Mouse (Mus musculus): ENCODE measurements around the gene Prmt9. TPM values are rescaled to one million over a fixed set of nuclear protein-coding genes. Genes with fewer than 3 reads are reported as not detected.

Prmt9 gene
- polyA plus RNA-seq, 1 experiment from 2014 or later = 32.9 TPM

DNA sequence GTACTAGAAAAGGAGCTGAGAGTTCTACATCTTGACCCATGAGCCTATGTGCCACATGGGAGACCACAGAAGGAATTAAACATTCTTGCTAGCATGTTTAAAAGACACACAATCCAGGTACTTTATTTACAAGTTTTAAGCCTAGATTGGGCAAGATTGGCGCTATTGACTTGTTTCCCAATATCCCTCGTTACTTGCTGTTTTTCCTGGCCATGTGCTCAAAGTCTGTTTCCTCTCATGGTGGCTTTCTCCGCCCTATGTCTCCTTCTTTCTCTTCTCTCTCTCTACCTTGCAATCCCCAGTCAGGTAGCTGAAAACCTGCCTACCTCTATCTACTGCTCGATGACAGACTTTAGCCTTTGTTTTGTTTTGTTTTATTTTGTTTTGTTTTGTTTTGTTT lies 3.6 kb upstream of the Prmt9 start:
- 89% methylated on average over 4 of the region's 4 CpGs for WGBS

GRCm38 (mm10) chr8:77549881-77550580 lies 834 bp downstream of the Prmt9 start:
- no peak for ATAC-seq (ENCODE audit: low read depth)
- H3K4me3 ChIP-seq (ENCODE audit: low read depth, low read length) = peak overlapping the region; percentile 95
- peaks cover 14% of the 10 kb centered on the region for H3K36me3 ChIP-seq (ENCODE audit: control insufficient read depth, insufficient read depth, low read length)
- no peaks in the 10 kb centered on the region for H3K9me3 ChIP-seq (ENCODE audit: control insufficient read depth, low read length)
- H3K9ac ChIP-seq (replicated peaks; ENCODE audit: low read depth, low read length) = peak overlapping the region; percentile 94
- H3K27me3 ChIP-seq (ENCODE audit: control insufficient read depth, insufficient read depth, low read length) = no peaks in the 10 kb centered on the region
- H3K4me1 ChIP-seq (ENCODE audit: control insufficient read depth, insufficient read depth, low read length) = peaks cover 3% of the 10 kb centered on the region; the same call in 1 of the 2 replicates
- peak overlapping the region; percentile 58 for H3K4me2 ChIP-seq (ENCODE audit: low read depth, low read length)
- 28% methylated on average over 7 of the region's 7 CpGs for WGBS
- H3K27ac ChIP-seq (ENCODE audit: low read depth, low read length) = no peak overlapping the region

More for the DNA sequence above, 3.6 kb upstream of the Prmt9 start:
- Histone ChIP-seq H3K27me3 (ENCODE audit: control insufficient read depth, insufficient read depth, low read length) (no peaks in the 10 kb centered on the region), H3K4me3 (ENCODE audit: low read depth, low read length) (no peak overlapping the region), H3K9ac (replicated peaks; ENCODE audit: low read depth, low read length) (no peak overlapping the region), H3K27ac (ENCODE audit: low read depth, low read length) (no peak overlapping the region), H3K4me1 (ENCODE audit: control insufficient read depth, insufficient read depth, low read length) (no peaks in the 10 kb centered on the region), H3K36me3 (ENCODE audit: control insufficient read depth, insufficient read depth, low read length) (no peaks in the 10 kb centered on the region), H3K9me3 (ENCODE audit: control insufficient read depth, low read length) (no peaks in the 10 kb centered on the region), H3K4me2 (ENCODE audit: low read depth, low read length) (no peak overlapping the region)
- no peak for ATAC-seq (ENCODE audit: low read depth)

DNA sequence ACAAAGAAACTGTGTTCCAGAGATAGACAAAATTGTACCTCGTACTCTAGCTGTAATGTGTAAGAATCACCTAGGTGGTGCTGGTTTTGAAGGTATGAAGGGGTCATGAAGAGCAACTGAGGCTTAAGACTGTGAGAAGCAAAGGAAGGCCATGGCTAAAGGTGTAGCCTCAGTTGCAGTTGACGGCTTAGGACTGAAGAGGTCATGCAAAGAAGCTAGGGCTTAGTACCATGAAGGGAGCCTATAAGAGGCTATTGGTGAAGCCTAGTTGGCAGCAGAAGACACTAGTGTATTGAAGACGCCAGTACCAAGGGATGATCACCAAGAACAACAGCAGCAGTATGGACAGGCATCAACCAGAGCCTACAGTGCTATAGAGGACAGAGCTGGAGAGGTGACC lies 3.3 kb downstream of the Prmt9 start:
- Histone ChIP-seq H3K4me1 (ENCODE audit: control insufficient read depth, insufficient read depth, low read length) (peaks cover 3% of the 10 kb centered on the region; the same call in 1 of the 2 replicates), H3K27me3 (ENCODE audit: control insufficient read depth, insufficient read depth, low read length) (no peaks in the 10 kb centered on the region), H3K27ac (ENCODE audit: low read depth, low read length) (no peak overlapping the region), H3K4me3 (ENCODE audit: low read depth, low read length) (no peak overlapping the region), H3K9me3 (ENCODE audit: control insufficient read depth, low read length) (no peaks in the 10 kb centered on the region), H3K9ac (replicated peaks; ENCODE audit: low read depth, low read length) (no peak overlapping the region), H3K36me3 (ENCODE audit: control insufficient read depth, insufficient read depth, low read length) (peaks cover 28% of the 10 kb centered on the region), H3K4me2 (ENCODE audit: low read depth, low read length) (no peak overlapping the region)
- 99% methylated on average over 3 of the region's 3 CpGs for WGBS
- no peak for ATAC-seq (ENCODE audit: low read depth)

DNA sequence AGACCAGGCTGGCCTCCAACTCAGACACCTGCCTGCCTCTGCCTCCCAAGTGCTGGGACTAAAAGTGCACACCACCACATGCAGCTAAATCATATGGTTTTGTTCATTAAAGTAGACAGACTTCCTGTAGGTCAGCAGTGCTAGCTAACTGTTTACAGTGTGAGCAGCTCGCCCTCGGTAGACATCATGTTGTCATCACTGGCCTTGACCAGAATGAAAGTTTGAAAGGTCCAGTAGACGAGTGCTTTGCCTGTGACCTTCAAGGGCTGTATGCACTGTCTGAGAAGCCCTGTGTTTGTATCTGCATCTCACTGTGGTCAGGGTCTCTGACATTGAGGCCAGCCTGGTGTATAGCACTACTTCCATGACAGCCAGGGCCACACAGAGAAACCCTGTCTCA lies 12.2 kb downstream of the Prmt9 start:
- ATAC-seq (ENCODE audit: low read depth) = no peak
- peaks cover 43% of the 10 kb centered on the region for H3K36me3 ChIP-seq (ENCODE audit: control insufficient read depth, insufficient read depth, low read length)
- H3K9ac ChIP-seq (replicated peaks; ENCODE audit: low read depth, low read length) = no peak overlapping the region
- H3K9me3 ChIP-seq (ENCODE audit: control insufficient read depth, low read length) = no peaks in the 10 kb centered on the region
- no peak overlapping the region for H3K27ac ChIP-seq (ENCODE audit: low read depth, low read length)
- no peak overlapping the region for H3K4me3 ChIP-seq (ENCODE audit: low read depth, low read length)
- no peak overlapping the region for H3K4me2 ChIP-seq (ENCODE audit: low read depth, low read length)
- H3K4me1 ChIP-seq (ENCODE audit: control insufficient read depth, insufficient read depth, low read length) = no peaks in the 10 kb centered on the region
- WGBS = 92% methylated on average over 3 of the region's 3 CpGs
- H3K27me3 ChIP-seq (ENCODE audit: control insufficient read depth, insufficient read depth, low read length) = no peaks in the 10 kb centered on the region

GRCm38 (mm10) chr8:77574229-77574628 lies 25.0 kb downstream of the Prmt9 start:
- Histone ChIP-seq H3K4me1 (ENCODE audit: control insufficient read depth, insufficient read depth, low read length) (no peaks in the 10 kb centered on the region), H3K4me3 (ENCODE audit: low read depth, low read length) (no peak overlapping the region), H3K9me3 (ENCODE audit: control insufficient read depth, low read length) (no peaks in the 10 kb centered on the region), H3K27ac (ENCODE audit: low read depth, low read length) (no peak overlapping the region), H3K9ac (replicated peaks; ENCODE audit: low read depth, low read length) (no peak overlapping the region), H3K4me2 (ENCODE audit: low read depth, low read length) (no peak overlapping the region), H3K27me3 (ENCODE audit: control insufficient read depth, insufficient read depth, low read length) (no peaks in the 10 kb centered on the region), H3K36me3 (ENCODE audit: control insufficient read depth, insufficient read depth, low read length) (peaks cover 11% of the 10 kb centered on the region; the same call in 1 of the 2 replicates)
- 90% methylated on average over 5 of the region's 5 CpGs for WGBS
- no peak for ATAC-seq (ENCODE audit: low read depth)

GRCm38 (mm10) chr8:77577674-77578073 lies 28.5 kb downstream of the Prmt9 start:
- peaks cover 5% of the 10 kb centered on the region for H3K36me3 ChIP-seq (ENCODE audit: control insufficient read depth, insufficient read depth, low read length)
- WGBS = 95% methylated on average over 7 of the region's 7 CpGs
- H3K4me1 ChIP-seq (ENCODE audit: control insufficient read depth, insufficient read depth, low read length) = no peaks in the 10 kb centered on the region
- H3K9me3 ChIP-seq (ENCODE audit: control insufficient read depth, low read length) = no peaks in the 10 kb centered on the region
- H3K4me3 ChIP-seq (ENCODE audit: low read depth, low read length) = no peak overlapping the region
- H3K9ac ChIP-seq (replicated peaks; ENCODE audit: low read depth, low read length) = no peak overlapping the region
- H3K27me3 ChIP-seq (ENCODE audit: control insufficient read depth, insufficient read depth, low read length) = no peaks in the 10 kb centered on the region
- H3K4me2 ChIP-seq (ENCODE audit: low read depth, low read length) = no peak overlapping the region
- H3K27ac ChIP-seq (ENCODE audit: low read depth, low read length) = no peak overlapping the region
- no peak for ATAC-seq (ENCODE audit: low read depth)

DNA sequence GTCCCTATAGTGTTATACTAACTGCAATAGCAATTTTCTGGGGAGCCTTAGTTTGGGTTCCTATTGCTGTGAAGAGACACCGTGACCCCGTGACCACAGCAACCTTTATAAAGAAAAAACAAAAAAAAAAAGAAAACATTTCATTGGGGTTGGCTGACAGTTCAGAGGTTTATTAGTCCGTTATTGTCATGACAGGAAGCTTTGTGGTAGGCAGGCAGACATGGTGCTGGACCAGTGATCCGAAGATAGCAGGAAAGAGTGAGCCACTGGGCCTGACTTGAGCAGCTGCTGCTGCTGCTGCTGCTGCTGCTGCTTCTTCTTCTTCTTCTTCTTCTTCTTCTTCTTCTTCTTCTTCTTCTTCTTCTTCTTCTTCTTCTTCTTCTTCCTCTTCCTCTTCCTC lies 35.0 kb downstream of the Prmt9 start:
- H3K4me1 ChIP-seq (ENCODE audit: control insufficient read depth, insufficient read depth, low read length) = no peaks in the 10 kb centered on the region
- no peak overlapping the region for H3K4me2 ChIP-seq (ENCODE audit: low read depth, low read length)
- H3K4me3 ChIP-seq (ENCODE audit: low read depth, low read length) = no peak overlapping the region
- no peaks in the 10 kb centered on the region; the same call in none of the 2 replicates for H3K36me3 ChIP-seq (ENCODE audit: control insufficient read depth, insufficient read depth, low read length)
- 87% methylated on average over 4 of the region's 4 CpGs for WGBS
- H3K27ac ChIP-seq (ENCODE audit: low read depth, low read length) = no peak overlapping the region
- H3K9me3 ChIP-seq (ENCODE audit: control insufficient read depth, low read length) = no peaks in the 10 kb centered on the region
- no peak for ATAC-seq (ENCODE audit: low read depth)
- no peak overlapping the region for H3K9ac ChIP-seq (replicated peaks; ENCODE audit: low read depth, low read length)
- no peaks in the 10 kb centered on the region for H3K27me3 ChIP-seq (ENCODE audit: control insufficient read depth, insufficient read depth, low read length)

DNA sequence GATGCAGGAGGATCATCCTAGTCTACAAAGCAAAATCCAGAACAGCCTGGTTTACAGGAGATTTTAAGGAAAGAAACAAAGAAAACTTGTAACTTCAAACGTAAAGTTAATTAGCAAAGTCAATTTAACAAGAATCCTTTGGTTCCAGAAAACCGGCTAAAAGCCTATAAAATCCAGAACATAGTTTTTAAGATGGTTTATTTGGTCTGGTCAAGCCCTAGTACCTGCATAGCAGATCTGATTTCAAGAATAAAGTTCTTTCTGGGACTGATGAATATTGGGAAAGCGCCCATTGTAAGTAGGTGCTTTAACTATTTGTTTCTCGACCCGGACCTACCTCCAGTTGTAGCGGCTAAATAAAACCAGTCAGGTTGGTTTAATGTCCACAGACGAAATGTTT lies 60.4 kb downstream of the Prmt9 start:
- Histone ChIP-seq H3K4me1 (ENCODE audit: control insufficient read depth, insufficient read depth, low read length) (peaks cover 13% of the 10 kb centered on the region), H3K9ac (replicated peaks; ENCODE audit: low read depth, low read length) (peak overlapping the region; percentile 64), H3K27me3 (ENCODE audit: control insufficient read depth, insufficient read depth, low read length) (no peaks in the 10 kb centered on the region), H3K4me3 (ENCODE audit: low read depth, low read length) (peak overlapping the region; percentile 85), H3K27ac (ENCODE audit: low read depth, low read length) (no peak overlapping the region), H3K9me3 (ENCODE audit: control insufficient read depth, low read length) (no peaks in the 10 kb centered on the region), H3K4me2 (ENCODE audit: low read depth, low read length) (peak overlapping the region; percentile 87), H3K36me3 (ENCODE audit: control insufficient read depth, insufficient read depth, low read length) (peaks cover 3% of the 10 kb centered on the region; the same call in 1 of the 2 replicates)
- ATAC-seq (ENCODE audit: low read depth) = no peak
- WGBS = 9% methylated on average over 7 of the region's 7 CpGs

DNA sequence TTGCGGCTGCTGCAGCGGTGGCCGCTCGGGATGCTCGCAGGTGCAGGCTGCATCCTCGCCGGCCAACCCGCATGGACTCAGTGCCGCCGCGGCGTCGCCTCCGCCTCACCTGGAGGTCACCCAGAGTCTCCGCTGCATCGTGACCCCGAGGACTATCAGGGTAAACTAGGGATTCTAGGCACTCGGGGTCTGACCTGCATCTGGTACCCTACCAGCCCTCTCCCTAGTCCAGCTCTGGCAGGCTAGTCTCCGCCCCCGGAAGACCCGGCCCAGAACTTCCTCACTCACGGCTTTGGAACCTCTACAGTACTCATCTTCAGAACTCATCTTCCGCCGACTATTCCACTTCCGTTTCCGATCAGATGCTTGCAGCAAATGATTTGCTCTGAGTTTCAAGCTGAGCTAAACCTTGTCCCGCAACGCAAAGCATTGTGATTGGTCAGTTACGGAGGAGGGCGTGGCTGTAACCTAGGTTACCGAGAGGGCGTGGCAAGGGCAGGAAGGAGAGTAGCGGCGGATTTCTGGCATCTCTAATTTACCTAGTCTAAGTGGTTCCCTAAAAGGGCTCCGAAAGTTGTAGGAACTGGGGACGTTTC lies 61.3 kb downstream of the Prmt9 start, which contains the start of gene Tmem184c:
Tmem184c (minus strand) TSS at position 325 of the 596 bp plus-strand sequence.
- Histone ChIP-seq H3K9ac (replicated peaks; ENCODE audit: low read depth, low read length) (peak within 1 kb of the TSS; percentile 64), H3K4me1 (ENCODE audit: control insufficient read depth, insufficient read depth, low read length) (peaks cover 13% of the 10 kb centered on the region), H3K4me3 (ENCODE audit: low read depth, low read length) (peak within 1 kb of the TSS; percentile 85), H3K9me3 (ENCODE audit: control insufficient read depth, low read length) (no peaks in the 10 kb centered on the region), H3K27me3 (ENCODE audit: control insufficient read depth, insufficient read depth, low read length) (no peaks in the 10 kb centered on the region), H3K27ac (ENCODE audit: low read depth, low read length) (peak within 1 kb of the TSS; percentile 68), H3K36me3 (ENCODE audit: control insufficient read depth, insufficient read depth, low read length) (no peaks in the 10 kb centered on the region), H3K4me2 (ENCODE audit: low read depth, low read length) (peak within 1 kb of the TSS; percentile 87)
- ATAC-seq (ENCODE audit: low read depth) = peak; percentile 97
- WGBS = 1% methylated on average over 36 of the region's 36 CpGs

Measured in neural tube, embryonic 14.5 days (tissue).